Comparison of ENCODE assay signal across 18 mouse cellular contexts in the genomic region with DNA sequence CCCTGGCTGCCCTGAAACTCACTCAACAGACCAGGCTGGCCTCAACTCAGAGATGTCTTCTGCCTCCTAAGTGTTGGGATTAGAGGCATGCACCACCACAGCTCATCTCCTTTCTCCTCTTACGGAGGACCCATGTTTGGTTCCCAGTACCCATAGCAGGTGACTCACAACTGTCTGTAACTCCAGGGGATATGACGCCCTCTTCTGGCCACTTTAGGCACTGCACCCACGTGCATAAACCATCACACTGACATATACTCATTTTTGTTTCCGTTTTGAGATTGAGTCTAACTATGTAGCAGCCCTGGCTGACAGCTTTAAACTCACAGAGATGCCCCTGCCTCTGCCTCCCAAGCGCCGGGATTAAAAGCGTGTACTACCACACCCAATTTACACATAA. TPM values are rescaled to one million over a fixed set of nuclear protein-coding genes. Genes with fewer than 3 reads are reported as not detected.
A peak's percentile ranks its signal among the peaks of the same experiment; 100 is the strongest.
DNase-seq lines count a peak whose midpoint lies in the region; ATAC-seq and TF ChIP-seq lines count a peak whose summit lies in the region.
"Had no signal": no experiment of that assay in that cellular context is flagged by ENCODE, and none has a peak within 500 bp of the region (broad histone marks: within the 10 kb centered on the region; RNA-seq: fewer than 3 reads in every experiment).

No protein-coding gene starts in this region.

- WGBS in forebrain, postnatal 0 days = 96% methylated on average over 7 of the region's 7 CpGs
- WGBS in forebrain, embryonic 10.5 days = 91% methylated on average over 7 of the region's 7 CpGs
- 87% methylated on average over 7 of the region's 7 CpGs for whole genome bisulfite sequencing in liver, postnatal 0 days (ENCODE audit: insufficient replicate concordance)
- WGBS in liver, embryonic 11.5 days = 92% methylated on average over 7 of the region's 7 CpGs

- TF ChIP-seq CTCF in forebrain, postnatal 0 days (IDR thresholded peaks at IDR 0.05; ENCODE audit: low read depth) = peak; percentile 41
- TF ChIP-seq CTCF in liver, postnatal 0 days (IDR thresholded peaks at IDR 0.05; ENCODE audit: low read depth) = peak; percentile 63

- no peak for DNase-seq in forebrain, postnatal 0 days
- no peak for DNase-seq in forebrain, embryonic 10.5 days (ENCODE audit: extremely low spot score, low spot score)
- DNase-seq in liver, postnatal 0 days = no peak
- DNase-seq in liver, embryonic 11.5 days (ENCODE audit: low spot score) = no peak
- DNase-seq in ES-E14 (ENCODE audit: low read depth, low spot score) = peak; percentile 22
- DNase-seq in induced T-regulatory cell, adult 2 months (ENCODE audit: low read depth) = peak; percentile 17
- DNase-seq in frontal cortex, adult 2 months (ENCODE audit: extremely low spot score in 1 of 2, low spot score in 1 of 2) = no peak
- DNase-seq: adrenal gland, postnatal 14 days; cerebellum, adult 8-10 months; gastrocnemius, postnatal 25 days; kidney, adult 9 months; layer of hippocampus, postnatal 36 days; right cerebral cortex, adult 18-20 months had no signal

- H3K9ac ChIP-seq in forebrain, postnatal 0 days = no peak overlapping the region
- no peak overlapping the region for H3K9ac ChIP-seq in liver, postnatal 0 days (replicated peaks)
- H3K9ac ChIP-seq in liver, embryonic 11.5 days (ENCODE audit: low read depth, low read length) = no peak overlapping the region
- H3K9ac ChIP-seq in ES-E14 (ENCODE audit: insufficient read depth, low read depth, low read length, poor library complexity, severe bottlenecking) = no peak overlapping the region
- H3K9ac ChIP-seq: forebrain, embryonic 13.5 days; limb, embryonic 15.5 days; neural tube, embryonic 12.5 days had no signal

- no peaks in the 10 kb centered on the region; the same call in 1 of the 2 replicates for H3K9me3 ChIP-seq in forebrain, postnatal 0 days (ENCODE audit: low read length)
- peaks cover 6% of the 10 kb centered on the region; the same call in 1 of the 2 replicates for H3K9me3 ChIP-seq in forebrain, embryonic 10.5 days
- no peaks in the 10 kb centered on the region; the same call in 1 of the 2 replicates for H3K9me3 ChIP-seq in liver, postnatal 0 days (ENCODE audit: low read length)
- H3K9me3 ChIP-seq in liver, embryonic 11.5 days (ENCODE audit: control insufficient read depth, low read length) = peaks cover 3% of the 10 kb centered on the region; the same call in 1 of the 2 replicates
- no peaks in the 10 kb centered on the region for H3K9me3 ChIP-seq in ES-E14 (ENCODE audit: control insufficient read depth, insufficient read depth, low read depth, low read length)
- H3K9me3 ChIP-seq: limb, embryonic 15.5 days; neural tube, embryonic 12.5 days had no signal

- H3K27me3 ChIP-seq in forebrain, postnatal 0 days (ENCODE audit: insufficient read depth, low read length) = no peaks in the 10 kb centered on the region
- no peaks in the 10 kb centered on the region for H3K27me3 ChIP-seq in forebrain, embryonic 10.5 days (ENCODE audit: poor library complexity, severe bottlenecking)
- H3K27me3 ChIP-seq in liver, postnatal 0 days (ENCODE audit: insufficient read depth, low read length) = no peaks in the 10 kb centered on the region
- no peaks in the 10 kb centered on the region for H3K27me3 ChIP-seq in liver, embryonic 11.5 days (replicated peaks; ENCODE audit: control insufficient read depth, insufficient read depth, low read length)
- H3K27me3 ChIP-seq: forebrain, embryonic 13.5 days; limb, embryonic 15.5 days; megakaryocyte, embryonic 14.5 days; neural tube, embryonic 12.5 days had no signal

- H3K4me2 ChIP-seq in forebrain, postnatal 0 days (ENCODE audit: low read depth) = no peak overlapping the region
- no peak overlapping the region for H3K4me2 ChIP-seq in liver, postnatal 0 days (ENCODE audit: low read depth, low read length)
- H3K4me2 ChIP-seq in liver, embryonic 11.5 days = no peak overlapping the region
- H3K4me2 ChIP-seq: forebrain, embryonic 13.5 days; limb, embryonic 15.5 days; neural tube, embryonic 12.5 days had no signal

- no peaks in the 10 kb centered on the region for H3K4me1 ChIP-seq in forebrain, postnatal 0 days (ENCODE audit: insufficient read depth)
- H3K4me1 ChIP-seq in forebrain, embryonic 10.5 days = no peaks in the 10 kb centered on the region
- no peaks in the 10 kb centered on the region for H3K4me1 ChIP-seq in liver, postnatal 0 days (ENCODE audit: insufficient read depth)
- H3K4me1 ChIP-seq in liver, embryonic 11.5 days (replicated peaks; ENCODE audit: control insufficient read depth, insufficient read depth, low read length) = no peaks in the 10 kb centered on the region
- H3K4me1 ChIP-seq in ES-E14 (ENCODE audit: control insufficient read depth in 2 of 2, insufficient read depth in 2 of 2, low read length in 2 of 2, poor library complexity in 1 of 2) = no peaks in the 10 kb centered on the region
- H3K4me1 ChIP-seq: forebrain, embryonic 13.5 days; limb, embryonic 15.5 days; megakaryocyte, embryonic 14.5 days; neural tube, embryonic 12.5 days had no signal

- no peak for TF ChIP-seq EP300 in liver, postnatal 0 days (IDR thresholded peaks at IDR 0.05; ENCODE audit: low read depth)

- in situ Hi-C loops in ES-E14 (cut with MboI; ENCODE audit: low sequenced_read_pairs in 2 of 2, unreplicated experiment in 2 of 2) = no loop called here

- H3K36me3 ChIP-seq in forebrain, postnatal 0 days (ENCODE audit: insufficient read depth) = peaks cover 30% of the 10 kb centered on the region
- peaks cover 72% of the 10 kb centered on the region for H3K36me3 ChIP-seq in forebrain, embryonic 10.5 days (replicated peaks)
- peaks cover 73% of the 10 kb centered on the region for H3K36me3 ChIP-seq in liver, postnatal 0 days (replicated peaks; ENCODE audit: insufficient read depth, low read length)
- peaks cover 53% of the 10 kb centered on the region for H3K36me3 ChIP-seq in liver, embryonic 11.5 days (ENCODE audit: control insufficient read depth, insufficient read depth, low read length)
- H3K36me3 ChIP-seq in ES-E14 (ENCODE audit: control insufficient read depth, insufficient read depth, low read length, poor library complexity, severe bottlenecking) = peaks cover 33% of the 10 kb centered on the region

- no peak overlapping the region for H3K4me3 ChIP-seq in forebrain, postnatal 0 days (ENCODE audit: low read depth, low read length)
- H3K4me3 ChIP-seq in forebrain, embryonic 10.5 days = no peak overlapping the region
- H3K4me3 ChIP-seq in liver, postnatal 0 days (ENCODE audit: low read depth, low read length) = no peak overlapping the region
- no peak overlapping the region for H3K4me3 ChIP-seq in liver, embryonic 11.5 days (ENCODE audit: low read depth, low read length)
- no peak overlapping the region for H3K4me3 ChIP-seq in ES-E14 (ENCODE audit: insufficient read depth in 1 of 2, low read depth in 1 of 2, low read length in 2 of 2, poor library complexity in 1 of 2, severe bottlenecking in 1 of 2)
- H3K4me3 ChIP-seq: forebrain, embryonic 13.5 days; limb, embryonic 15.5 days; megakaryocyte, embryonic 14.5 days; neural tube, embryonic 12.5 days had no signal

- ATAC-seq in forebrain, postnatal 0 days = no peak
- ATAC-seq in liver, postnatal 0 days = no peak
- no peak for ATAC-seq in liver, embryonic 11.5 days (replicated peaks; ENCODE audit: low FRiP score)
- no peak for ATAC-seq in granulocyte monocyte progenitor cell, adult 5-6 weeks (replicated peaks; ENCODE audit: poor library complexity, severe bottlenecking)
- ATAC-seq: forebrain, embryonic 13.5 days had no signal

- no peak overlapping the region for H3K27ac ChIP-seq in forebrain, postnatal 0 days (ENCODE audit: low read depth, low read length)
- no peak overlapping the region for H3K27ac ChIP-seq in forebrain, embryonic 10.5 days
- no peak overlapping the region for H3K27ac ChIP-seq in liver, postnatal 0 days (ENCODE audit: low read depth)
- H3K27ac ChIP-seq in liver, embryonic 11.5 days (ENCODE audit: low read depth, low read length) = no peak overlapping the region
- no peak overlapping the region for H3K27ac ChIP-seq in ES-E14 (ENCODE audit: insufficient read depth, low read depth, low read length, poor library complexity, severe bottlenecking)
- H3K27ac ChIP-seq: forebrain, embryonic 13.5 days; limb, embryonic 15.5 days; neural tube, embryonic 12.5 days had no signal

RNA-seq across cellular contexts. Expression of a gene that starts 46.9 kb away (rescaled TPM):
- 18.9 and 29.5 TPM in 2 replicates for total RNA-seq in forebrain, postnatal 0 days (2014; rRNA removed)
- polyA plus RNA-seq in forebrain, postnatal 0 days (2015; fragmentation: Nextera tagmentation; extraction: Ambion mirVana) = 1.9 and 3.0 TPM in 2 replicates
- polyA plus RNA-seq in forebrain, embryonic 10.5 days (2016; fragmentation: Nextera tagmentation; extraction: Ambion mirVana) = 4.9 and 5.4 TPM in 2 replicates
- polyA plus RNA-seq in liver, postnatal 0 days (2015; fragmentation: Nextera tagmentation; extraction: Ambion mirVana) = 2.5 and 2.7 TPM in 2 replicates
- 11.3 and 12.7 TPM in 2 replicates for polyA plus RNA-seq in liver, embryonic 11.5 days (2014; fragmentation: Nextera tagmentation; extraction: Ambion mirVana)
- total RNA-seq in ES-E14 (2012; rRNA removed) = 23.6 and 24.2 TPM in 2 replicates
- polyA plus RNA-seq in frontal cortex, adult 2 months (2012; rRNA removed) = 22.6 and 25.8 TPM in 2 replicates
- total RNA-seq in granulocyte monocyte progenitor cell, adult 5-6 weeks (2014; fragmentation: Nextera tagmentation) = 14.2 and 20.5 TPM in 2 replicates
- 15.3 and 24.7 TPM in 2 replicates for total RNA-seq in granulocyte monocyte progenitor cell, adult 5-6 weeks (2017)

RNA-seq across cellular contexts. Expression of a gene that starts 53.6 kb away (rescaled TPM):
- total RNA-seq in forebrain, postnatal 0 days (2014; rRNA removed) = 75.9 and 79.7 TPM in 2 replicates
- 64.1 and 68.8 TPM in 2 replicates for polyA plus RNA-seq in forebrain, postnatal 0 days (2015; fragmentation: Nextera tagmentation; extraction: Ambion mirVana)
- 226 and 242 TPM in 2 replicates for polyA plus RNA-seq in forebrain, embryonic 10.5 days (2016; fragmentation: Nextera tagmentation; extraction: Ambion mirVana)
- 19.0 and 23.3 TPM in 2 replicates for polyA plus RNA-seq in liver, postnatal 0 days (2015; fragmentation: Nextera tagmentation; extraction: Ambion mirVana)
- 155 and 183 TPM in 2 replicates for polyA plus RNA-seq in liver, embryonic 11.5 days (2014; fragmentation: Nextera tagmentation; extraction: Ambion mirVana)
- total RNA-seq in ES-E14 (2012; rRNA removed) = 90.8 and 140 TPM in 2 replicates
- 43.8 and 48.1 TPM in 2 replicates for polyA plus RNA-seq in frontal cortex, adult 2 months (2012; rRNA removed)
- 107 and 128 TPM in 2 replicates for total RNA-seq in granulocyte monocyte progenitor cell, adult 5-6 weeks (2014; fragmentation: Nextera tagmentation)
- 156 and 159 TPM in 2 replicates for total RNA-seq in granulocyte monocyte progenitor cell, adult 5-6 weeks (2017)

RNA-seq across cellular contexts. Expression of a gene that starts 59.9 kb away (rescaled TPM):
- 13.2 and 15.2 TPM in 2 replicates for total RNA-seq in forebrain, postnatal 0 days (2014; rRNA removed)
- 7.8 and 8.2 TPM in 2 replicates for polyA plus RNA-seq in forebrain, postnatal 0 days (2015; fragmentation: Nextera tagmentation; extraction: Ambion mirVana)
- 10.4 and 11.1 TPM in 2 replicates for polyA plus RNA-seq in forebrain, embryonic 10.5 days (2016; fragmentation: Nextera tagmentation; extraction: Ambion mirVana)
- 3.0 and 3.1 TPM in 2 replicates for polyA plus RNA-seq in liver, postnatal 0 days (2015; fragmentation: Nextera tagmentation; extraction: Ambion mirVana)
- 7.6 and 9.5 TPM in 2 replicates for polyA plus RNA-seq in liver, embryonic 11.5 days (2014; fragmentation: Nextera tagmentation; extraction: Ambion mirVana)
- total RNA-seq in ES-E14 (2012; rRNA removed) = 10.5 and 11.1 TPM in 2 replicates
- polyA plus RNA-seq in frontal cortex, adult 2 months (2012; rRNA removed) = 6.3 and 6.5 TPM in 2 replicates
- 2.1 and 4.5 TPM in 2 replicates for total RNA-seq in granulocyte monocyte progenitor cell, adult 5-6 weeks (2014; fragmentation: Nextera tagmentation)
- total RNA-seq in granulocyte monocyte progenitor cell, adult 5-6 weeks (2017) = 2.2 and 5.3 TPM in 2 replicates

Comparison
In these comparisons a context has a peak if more than half of its experiments do, and no peak if none do; other contexts are left out.
1. DNase-seq: peak in ES-E14 (single experiment) and induced T-regulatory cell, adult 2 months (single experiment); none in forebrain, postnatal 0 days (single experiment), forebrain, embryonic 10.5 days (single experiment), liver, postnatal 0 days (single experiment), liver, embryonic 11.5 days (single experiment) and frontal cortex, adult 2 months (0 of 2).